Mouse (Mus musculus) myocyte (in vitro differentiated cells): ENCODE measurements around the gene Rnaseh2a. TPM values are rescaled to one million over a fixed set of nuclear protein-coding genes. Genes with fewer than 3 reads are reported as not detected.

Experiments
- H3K27me3 ChIP-seq: one replicate; pipeline ENCODE4 v1.6.1; 2011; ENCODE audit not compliant: control insufficient read depth, insufficient read depth, insufficient read length
- H3K36me3 ChIP-seq: one replicate; pipeline ENCODE4 v1.6.1; 2011; ENCODE audit not compliant: control insufficient read depth, insufficient read depth
- H3K4me2 ChIP-seq: one replicate; pipeline ENCODE4 v1.6.1; 2011; ENCODE audit warnings: low read depth, control low read depth
- H3K4me3 ChIP-seq: one replicate; pipeline ENCODE4 v1.5.1; 2011; ENCODE audit warnings: mild to moderate bottlenecking, control low read depth, moderate library complexity
- H3K79me2 ChIP-seq: one replicate; pipeline ENCODE4 v1.6.1; 2011; ENCODE audit not compliant: control insufficient read depth, insufficient read depth
- H3ac ChIP-seq: one replicate; pipeline ENCODE4 v1.6.1; 2011; ENCODE audit not compliant: control insufficient read depth, insufficient read length
- CEBPB ChIP-seq: IDR thresholded peaks from 2 replicates; pipeline ENCODE4 v1.6.1; 2011; ENCODE audit warnings: mild to moderate bottlenecking, moderate library complexity; ENCODE audit not compliant: poor library complexity, insufficient read depth, severe bottlenecking
- E2F4 ChIP-seq: IDR thresholded peaks from one replicate; pipeline ENCODE4 v1.6.1; 2011; ENCODE audit warnings: mild to moderate bottlenecking, control low read depth, moderate library complexity; ENCODE audit not compliant: insufficient read depth
- MAX ChIP-seq: IDR thresholded peaks from one replicate; pipeline ENCODE4 v1.6.1; 2011; ENCODE audit warnings: low read depth, mild to moderate bottlenecking, control low read depth
- MYOG ChIP-seq, 3 experiments: IDR thresholded peaks; one replicate each; pipeline ENCODE4 v1.6.1; 2011; ENCODE audit warnings: control low read depth in 2 of 3, low read depth in 2 of 3, mild to moderate bottlenecking in 2 of 3; ENCODE audit not compliant: insufficient read length in 2 of 3, control insufficient read depth in 1 of 3, insufficient read depth in 1 of 3
- POLR2A ChIP-seq: IDR thresholded peaks from one replicate; pipeline ENCODE4 v1.6.1; 2011; ENCODE audit warnings: low read depth, mild to moderate bottlenecking, control low read depth, moderate library complexity; ENCODE audit not compliant: insufficient read length
- REST ChIP-seq: IDR thresholded peaks from one replicate; pipeline ENCODE4 v1.6.1; 2011; ENCODE audit warnings: mild to moderate bottlenecking, control low read depth, moderate library complexity; ENCODE audit not compliant: insufficient read depth, insufficient read length
- SRF ChIP-seq: IDR thresholded peaks from one replicate; pipeline ENCODE4 v1.6.1; 2011; ENCODE audit warnings: low read depth; ENCODE audit not compliant: control insufficient read depth, insufficient read length
- TCF12 ChIP-seq: IDR thresholded peaks from one replicate; pipeline ENCODE4 v1.6.1; 2011; ENCODE audit warnings: mild to moderate bottlenecking, control low read depth; ENCODE audit not compliant: poor library complexity, insufficient read depth, severe bottlenecking
- TCF3 ChIP-seq: IDR thresholded peaks from one replicate; pipeline ENCODE4 v1.6.1; 2011; ENCODE audit warnings: low read depth, control low read depth; ENCODE audit not compliant: insufficient read length
- polyA plus RNA-seq: library from polyadenylated mRNA; unstranded; fragments of >200 nt; fragmentation: generic; extraction: Trizol; gene quantifications from one replicate; pipeline ENCODE4 v1.2.1, GENCODE M21; 2012; ENCODE audit warnings: missing spikeins

The Rnaseh2a gene
- polyA plus RNA-seq, 1 experiment: 74.1 TPM

DNA sequence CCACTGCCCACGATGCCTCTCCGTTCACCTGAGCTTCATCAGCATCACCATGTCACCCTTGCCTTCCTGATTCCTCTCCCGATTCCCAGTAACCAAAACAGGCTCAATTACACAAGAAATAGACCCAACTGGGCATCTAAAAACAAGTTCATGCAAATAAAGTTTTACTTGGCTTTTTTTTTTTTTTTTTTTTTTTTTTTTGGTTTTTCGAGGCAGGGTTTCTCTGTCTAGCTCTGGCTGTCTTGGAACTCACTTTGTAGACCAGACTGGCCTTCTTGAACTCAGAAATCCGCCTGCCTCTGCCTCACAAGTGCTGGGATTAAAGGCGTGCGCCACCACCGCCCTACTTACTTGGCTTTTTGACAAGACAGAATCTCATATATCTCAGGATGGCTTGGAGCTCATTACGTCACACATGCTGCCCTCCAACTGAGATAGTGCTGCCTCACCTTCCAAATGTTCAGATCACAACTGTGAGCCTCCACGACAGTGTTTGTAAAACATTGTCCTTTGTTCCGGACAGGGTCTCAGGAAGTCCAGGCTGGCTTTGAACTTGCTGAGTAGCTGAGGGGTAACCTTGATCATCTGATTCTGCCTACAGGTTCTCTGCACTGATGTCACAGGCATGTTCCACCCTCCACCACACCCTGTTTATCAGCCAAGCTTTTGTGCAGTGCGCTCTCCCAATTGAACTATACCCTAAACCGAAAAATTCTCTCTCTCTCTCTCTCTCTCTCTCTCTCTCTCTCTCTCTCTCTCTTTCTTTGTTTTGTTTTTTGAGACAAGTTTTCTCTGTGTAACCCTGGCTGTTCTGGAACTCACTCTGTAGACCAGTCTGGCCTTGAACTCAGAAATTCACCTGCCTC lies 31.7 kb downstream of the Rnaseh2a start:
- TF ChIP-seq CEBPB: no peak
- no peak overlapping the region for H3K4me3 ChIP-seq
- no peak overlapping the region for H3ac ChIP-seq
- H3K27me3 ChIP-seq: peaks cover 44% of the 10 kb centered on the region
- no peak overlapping the region for H3K4me2 ChIP-seq
- H3K36me3 ChIP-seq: no peaks in the 10 kb centered on the region
- no peaks in the 10 kb centered on the region for H3K79me2 ChIP-seq

DNA sequence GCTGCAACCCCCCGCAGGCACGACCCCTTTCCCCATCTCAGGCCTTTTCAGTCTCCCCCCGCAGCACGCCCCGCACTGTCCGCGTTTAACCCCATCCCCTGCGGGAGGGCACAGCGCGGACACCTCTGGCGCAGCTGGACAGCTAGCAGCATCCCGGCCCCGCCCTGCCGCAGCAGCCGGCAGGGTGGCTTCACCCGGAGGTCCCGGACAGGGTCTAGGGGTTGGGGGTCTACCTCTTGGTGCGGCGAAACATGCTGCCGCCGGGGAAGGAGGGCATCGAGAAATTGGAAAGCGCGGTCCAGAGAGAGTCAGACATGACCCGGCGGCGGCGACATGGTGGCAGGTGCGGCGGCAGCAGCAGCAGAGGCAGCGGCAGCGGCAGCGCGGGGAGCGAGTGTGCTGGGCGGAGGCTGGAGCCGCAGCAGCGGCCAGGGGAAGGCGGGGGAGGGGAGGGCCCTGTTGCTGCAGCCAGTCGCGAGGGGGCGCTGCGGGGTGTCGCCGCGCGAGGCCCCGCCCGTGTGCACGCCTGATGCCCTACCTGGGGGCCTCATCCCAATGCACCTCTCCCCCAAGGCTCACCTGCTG lies 32.5 kb downstream of the Rnaseh2a start, which contains the start of gene Mast1:
Gene Mast1 (minus strand): TSS at position 398 of the 585 bp plus-strand sequence.
- Histone ChIP-seq H3K79me2 (no peaks in the 10 kb centered on the region), H3K27me3 (peaks cover 44% of the 10 kb centered on the region), H3K36me3 (no peaks in the 10 kb centered on the region), H3K4me2 (no peak within 1 kb of the TSS), H3ac (no peak within 1 kb of the TSS), H3K4me3 (no peak within 1 kb of the TSS)
- TF ChIP-seq TCF3 (no peak), MAX (no peak), TCF12 (no peak), CEBPB (no peak), REST (no peak), MYOG (IDR thresholded peaks at IDR 0.05; ENCODE audit: control insufficient read depth in 1 of 3, insufficient read depth in 1 of 3, insufficient read length in 2 of 3, low read depth in 2 of 3) (no peak)

GRCm38 (mm10) chr8:84936041-84936961 lies 33.3 kb downstream of the Rnaseh2a start:
- H3K79me2 ChIP-seq: no peaks in the 10 kb centered on the region
- peaks cover 50% of the 10 kb centered on the region for H3K27me3 ChIP-seq
- TF ChIP-seq CEBPB (no peak), MYOG (IDR thresholded peaks at IDR 0.05; ENCODE audit: control insufficient read depth in 1 of 3, insufficient read depth in 1 of 3, insufficient read length in 2 of 3, low read depth in 2 of 3) (no peak), TCF3 (no peak), E2F4 (no peak)
- no peak overlapping the region for H3K4me2 ChIP-seq
- H3K36me3 ChIP-seq: no peaks in the 10 kb centered on the region
- H3ac ChIP-seq: no peak overlapping the region
- H3K4me3 ChIP-seq: no peak overlapping the region

DNA sequence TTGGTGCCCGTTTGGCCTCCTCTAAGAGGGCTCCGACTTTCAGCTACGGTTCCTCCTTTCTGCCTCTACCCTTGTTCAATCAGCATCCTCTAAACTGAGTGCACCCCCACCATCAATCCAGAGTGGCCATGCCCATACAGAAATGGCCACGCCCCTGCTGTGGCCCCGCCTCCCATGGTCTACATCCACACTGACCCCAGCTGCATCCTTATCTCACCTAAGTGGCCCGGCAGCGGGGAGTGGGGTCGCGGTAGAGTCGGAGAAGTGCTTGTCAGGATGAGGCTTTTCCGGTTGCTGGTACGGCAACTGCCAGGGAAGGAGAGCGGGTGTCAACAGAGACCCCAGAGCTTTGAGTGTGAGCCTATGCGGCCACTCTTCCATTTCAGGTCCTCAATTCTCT lies 34.1 kb downstream of the Rnaseh2a start:
- TF ChIP-seq POLR2A: no peak
- TF ChIP-seq MAX: no peak
- TF ChIP-seq TCF3: no peak
- TF ChIP-seq CEBPB: no peak
- peaks cover 53% of the 10 kb centered on the region for H3K27me3 ChIP-seq
- no peaks in the 10 kb centered on the region for H3K36me3 ChIP-seq
- H3K4me3 ChIP-seq: no peak overlapping the region
- H3K4me2 ChIP-seq: no peak overlapping the region
- no peaks in the 10 kb centered on the region for H3K79me2 ChIP-seq
- H3ac ChIP-seq: no peak overlapping the region

GRCm38 (mm10) chr8:84934860-84935259 lies 34.7 kb downstream of the Rnaseh2a start:
- no peak overlapping the region for H3ac ChIP-seq
- TF ChIP-seq MYOG (IDR thresholded peaks at IDR 0.05; ENCODE audit: control insufficient read depth in 1 of 3, insufficient read depth in 1 of 3, insufficient read length in 2 of 3, low read depth in 2 of 3): no peak
- TF ChIP-seq SRF: no peak
- TF ChIP-seq TCF12: no peak
- no peaks in the 10 kb centered on the region for H3K36me3 ChIP-seq
- no peak overlapping the region for H3K4me2 ChIP-seq
- H3K79me2 ChIP-seq: no peaks in the 10 kb centered on the region
- peaks cover 56% of the 10 kb centered on the region for H3K27me3 ChIP-seq
- H3K4me3 ChIP-seq: no peak overlapping the region
